Mouse (Mus musculus): ENCODE measurements at regions not wholly inside any gene's neighbourhood (a gene's known extent, or its start where the extent isn't known, plus 50 kb on each side); places are given as distances from the start of the nearest gene placed in this dataset.

GRCm38 (mm10) chr14:16185246-16185645, 63.8 kb upstream of the Ngly1 start:
- no peak for DNase-seq (ENCODE audit: low spot score in 2 of 2)

More at GRCm38 (mm10) chr14:16185246-16185645, 63.8 kb upstream of the Ngly1 start:
- intact Hi-C loops (cut with DNase I), result no loop called here
